Mouse (Mus musculus): Measurements from ENCODE around the gene Leng8.

The Leng8 gene

GRCm38 (mm10) chr7:4126992-4127785 lies 9.7 kb upstream of the Leng8 start:
- peak; percentile 53 for DNase-seq (ENCODE audit: low spot score)

DNA sequence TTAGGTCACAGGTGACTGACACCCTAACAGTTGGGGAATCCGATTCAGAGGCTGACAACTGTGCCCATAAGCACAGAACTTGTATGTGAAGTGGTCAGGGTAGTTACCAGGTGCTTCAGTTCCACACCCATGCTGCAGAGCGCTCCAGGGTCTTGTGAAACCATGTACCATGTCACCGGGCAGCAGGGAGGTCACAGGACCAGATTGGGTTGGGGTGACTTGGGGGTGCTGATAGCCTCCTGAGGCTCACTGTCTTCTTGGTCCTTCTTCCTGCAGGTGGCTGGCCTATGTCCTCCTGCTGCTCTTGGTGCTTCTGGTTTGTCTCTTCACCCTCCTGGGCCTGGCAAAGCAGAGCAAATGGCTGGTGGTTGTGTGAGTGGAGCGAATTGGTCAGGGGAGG lies 8.9 kb upstream of the Leng8 start:
- DNase-seq (ENCODE audit: low spot score) = peak; percentile 37

DNA sequence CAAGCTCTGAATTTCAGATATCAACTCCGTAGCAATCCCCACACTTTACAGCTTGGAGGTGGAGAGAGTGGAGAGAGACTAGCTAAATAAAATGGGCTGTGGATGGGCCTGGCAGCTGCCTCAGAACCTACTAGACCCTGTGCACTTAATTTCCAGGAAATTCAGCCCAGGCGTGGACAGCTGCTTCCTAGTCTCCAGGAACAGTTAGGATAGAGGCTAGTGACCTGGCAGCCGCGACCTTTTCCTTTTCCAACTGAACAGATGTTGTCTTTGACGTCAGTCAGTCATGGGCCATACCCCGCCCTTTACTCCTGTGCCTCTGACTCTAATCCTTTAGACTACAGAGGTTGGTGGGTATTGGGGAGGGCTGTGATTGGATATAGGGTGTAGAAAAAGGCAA lies 8.0 kb upstream of the Leng8 start:
- peak; percentile 43 for DNase-seq (ENCODE audit: low spot score)

- DNase-seq (ENCODE audit: low spot score) = peak; percentile 92
Measured at GRCm38 (mm10) chr7:4130686-4131452, 6.0 kb upstream of the Leng8 start.

GRCm38 (mm10) chr7:4131964-4132363 lies 4.9 kb upstream of the Leng8 start:
- no peak for DNase-seq (ENCODE audit: low spot score)

DNA sequence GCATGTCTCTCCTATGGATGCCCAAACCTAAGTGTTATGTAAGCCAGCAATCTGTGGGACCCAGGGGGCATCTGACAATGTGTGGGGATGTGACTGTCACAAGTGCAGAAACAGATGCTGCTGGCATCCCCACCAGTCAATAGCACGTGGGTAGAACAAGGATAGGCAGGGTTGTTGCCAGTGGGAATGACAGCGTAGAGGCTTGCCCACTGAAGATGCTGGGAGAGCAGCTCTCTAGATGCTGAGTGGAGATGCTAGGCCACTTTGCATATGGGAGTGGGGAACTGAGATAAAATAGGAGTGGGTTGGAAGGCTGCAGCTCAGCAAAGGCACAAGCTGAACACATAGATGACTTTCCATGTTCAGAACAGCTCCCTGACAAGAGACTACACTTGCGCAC lies 4.3 kb upstream of the Leng8 start:
- no peak for DNase-seq (ENCODE audit: low spot score)

- peak; percentile 42 for DNase-seq (ENCODE audit: low spot score)
Measured at GRCm38 (mm10) chr7:4132998-4133397, 3.8 kb upstream of the Leng8 start.

- DNase-seq (ENCODE audit: low spot score) = no peak
Measured at GRCm38 (mm10) chr7:4134911-4135310, 1.9 kb upstream of the Leng8 start.

DNA sequence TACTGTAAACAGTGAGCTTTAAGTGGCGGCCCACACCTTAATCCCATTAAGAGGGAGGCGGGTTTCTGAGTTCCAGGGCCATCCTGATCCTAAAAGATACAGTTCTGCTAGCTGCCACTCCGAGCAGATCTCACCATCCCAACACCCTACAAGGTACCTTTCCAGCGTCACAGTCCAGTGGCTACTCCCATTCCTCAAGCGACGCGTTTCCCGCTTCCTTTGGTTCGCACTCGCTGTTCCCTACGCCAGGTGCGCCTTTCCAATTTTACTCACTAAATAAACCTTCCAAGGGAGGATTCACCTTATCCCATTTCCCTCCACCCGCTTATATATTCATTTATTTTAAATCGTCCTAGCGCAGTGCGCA lies 452 bp upstream of the Leng8 start:
- no peak for DNase-seq (ENCODE audit: low spot score)

GRCm38 (mm10) chr7:4137746-4138145 lies 907 bp downstream of the Leng8 start:
- no peak for DNase-seq (ENCODE audit: low spot score)

GRCm38 (mm10) chr7:4138181-4138580 lies 1.3 kb downstream of the Leng8 start:
- no peak for DNase-seq (ENCODE audit: low spot score)

DNA sequence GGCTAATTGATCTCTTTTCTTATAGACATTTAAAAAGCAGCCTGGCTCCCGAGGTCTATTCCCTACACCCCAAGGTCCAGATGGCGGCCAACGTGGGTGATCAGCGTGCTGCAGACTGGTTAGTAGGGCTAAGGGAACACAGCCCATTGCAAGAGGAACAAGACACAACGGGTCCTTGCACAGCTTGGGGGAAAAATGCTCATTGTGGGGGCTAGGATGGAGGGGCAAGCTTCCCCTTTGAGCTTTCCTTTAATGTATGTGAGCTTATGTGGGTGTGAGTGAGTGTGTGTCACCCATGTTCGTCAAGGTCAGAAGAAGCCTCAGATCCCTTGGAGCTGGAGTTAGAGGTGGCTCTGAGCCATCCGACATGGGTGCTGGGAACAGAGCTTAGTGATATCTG lies 1.8 kb downstream of the Leng8 start:
- peak; percentile 38 for DNase-seq (ENCODE audit: low spot score)

DNA sequence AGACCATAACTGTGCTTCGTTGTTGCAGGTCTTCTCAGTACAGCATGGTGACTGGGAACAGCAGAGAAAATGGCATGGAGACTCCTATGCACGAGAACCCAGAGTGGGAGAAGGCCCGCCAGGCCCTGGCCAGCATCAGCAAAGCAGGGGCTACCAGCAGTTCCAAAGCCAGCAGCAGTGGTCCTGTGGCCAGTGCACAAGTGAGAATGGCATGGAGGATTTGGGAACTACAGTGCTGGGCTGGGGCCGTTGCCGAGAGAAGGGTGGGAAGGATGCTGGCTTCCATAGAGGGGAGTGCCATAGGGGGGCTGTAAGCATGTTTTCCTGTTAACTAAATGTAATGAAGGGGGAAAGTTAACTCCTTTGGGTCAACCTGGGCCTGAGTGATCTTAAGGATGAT lies 2.6 kb downstream of the Leng8 start:
- peak; percentile 33 for DNase-seq (ENCODE audit: low spot score)

DNA sequence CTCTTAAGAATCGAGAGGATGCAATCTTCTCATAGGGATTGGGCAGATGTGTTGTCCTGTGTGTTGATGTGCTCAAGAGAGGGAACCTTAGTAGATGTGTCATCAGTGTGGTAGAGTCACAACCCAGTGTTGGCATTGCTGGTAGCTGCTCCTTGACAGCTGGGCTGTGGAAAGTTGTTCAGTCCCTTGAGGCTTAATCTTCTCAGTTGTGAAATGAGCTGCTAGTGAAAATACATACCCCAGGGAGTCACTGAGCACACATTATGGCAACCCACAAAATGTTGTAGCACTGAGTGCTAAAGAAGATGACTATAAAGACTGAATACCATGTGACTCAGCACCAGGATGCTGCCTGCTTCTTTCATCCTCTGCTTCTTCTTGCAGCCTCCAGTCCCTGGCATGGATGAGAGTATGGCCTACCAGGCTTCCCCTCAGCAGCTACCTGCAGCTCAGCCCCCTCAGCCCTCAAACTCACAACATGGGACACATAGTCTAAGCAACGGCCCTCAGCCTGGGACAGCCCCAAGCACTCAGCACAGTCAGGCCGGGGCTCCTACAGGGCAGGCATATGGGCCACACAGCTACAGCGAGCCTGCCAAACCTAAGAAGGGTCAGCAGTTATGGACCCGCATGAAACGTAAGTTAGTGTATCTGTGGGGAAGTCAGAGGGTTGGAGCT lies 4.9 kb downstream of the Leng8 start:
- peak; percentile 39 for DNase-seq (ENCODE audit: low spot score)

GRCm38 (mm10) chr7:4142796-4143445 lies 6.1 kb downstream of the Leng8 start:
- peak; percentile 46 for DNase-seq (ENCODE audit: low spot score)

DNA sequence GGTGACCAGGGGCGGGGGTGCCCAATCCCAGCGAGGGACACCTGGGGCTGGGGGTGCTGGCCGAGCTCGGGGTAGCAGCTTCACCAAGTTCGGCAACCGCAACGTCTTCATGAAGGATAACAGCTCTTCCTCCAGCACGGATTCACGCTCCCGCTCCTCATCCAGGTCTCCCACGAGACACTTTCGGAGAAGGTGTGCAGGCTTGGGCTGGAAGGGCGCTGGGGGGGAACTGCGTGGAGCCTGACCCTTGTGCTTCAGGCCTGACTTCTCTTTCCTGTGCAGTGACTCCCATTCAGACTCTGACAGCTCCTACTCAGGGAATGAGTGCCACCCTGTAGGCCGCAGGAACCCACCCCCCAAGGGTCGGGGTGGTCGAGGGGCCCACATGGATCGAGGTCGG lies 6.7 kb downstream of the Leng8 start:
- peak; percentile 47 for DNase-seq (ENCODE audit: low spot score)

GRCm38 (mm10) chr7:4144046-4144445 lies 7.2 kb downstream of the Leng8 start:
- DNase-seq (ENCODE audit: low spot score) = peak; percentile 43

- peak; percentile 40 for DNase-seq (ENCODE audit: low spot score)
Measured at GRCm38 (mm10) chr7:4144766-4145551, 8.1 kb downstream of the Leng8 start.

GRCm38 (mm10) chr7:4145552-4146190 lies 8.8 kb downstream of the Leng8 start:
- DNase-seq (ENCODE audit: low spot score) = peak; percentile 68

GRCm38 (mm10) chr7:4146241-4147180 lies 9.7 kb downstream of the Leng8 start:
- DNase-seq (ENCODE audit: low spot score) = peak; percentile 49
